Comparison of ENCODE assay signal across 16 mouse cellular contexts in genomic region chr13:73833809-73834208, GRCm38 (mm10). TPM values are rescaled to one million over a fixed set of nuclear protein-coding genes. Genes with fewer than 3 reads are reported as not detected.
A peak's percentile ranks its signal among the peaks of the same experiment; 100 is the strongest.
DNase-seq lines count a peak whose midpoint lies in the region; ATAC-seq lines count a peak whose summit lies in the region.
"Had no signal": no experiment of that assay in that cellular context is flagged by ENCODE, and none has a peak within 500 bp of the region (broad histone marks: within the 10 kb centered on the region; RNA-seq: fewer than 3 reads in every experiment).

No protein-coding gene starts in this region.

- no peaks in the 10 kb centered on the region for H3K27me3 ChIP-seq in hindbrain, embryonic 11.5 days (ENCODE audit: control insufficient read depth, insufficient read depth, low read length)
- no peaks in the 10 kb centered on the region for H3K27me3 ChIP-seq in hindbrain, embryonic 16.5 days (replicated peaks; ENCODE audit: control insufficient read depth, insufficient read depth, low read length)
- no peaks in the 10 kb centered on the region for H3K27me3 ChIP-seq in embryonic facial prominence, embryonic 14.5 days (replicated peaks; ENCODE audit: control insufficient read depth, insufficient read depth, low read length)
- H3K27me3 ChIP-seq: forebrain, embryonic 13.5 days; stomach, embryonic 15.5 days had no signal

- ATAC-seq in hindbrain, embryonic 11.5 days (ENCODE audit: low FRiP score): no peak
- no peak for ATAC-seq in hindbrain, embryonic 16.5 days
- ATAC-seq in embryonic facial prominence, embryonic 14.5 days (ENCODE audit: low read depth): peak; percentile 26; the same call in 1 of the 2 replicates
- ATAC-seq: activated CD4-positive, CD25-positive, alpha-beta regulatory T cell, adult 4 months; forebrain, embryonic 13.5 days had no signal

- DNase-seq in hindbrain, embryonic 11.5 days (ENCODE audit: low spot score): peak; percentile 30
- DNase-seq in embryo, embryonic 11.5 days (ENCODE audit: low read depth, low spot score): peak; percentile 57
- DNase-seq in embryonic facial prominence, embryonic 14.5 days (ENCODE audit: low spot score): peak; percentile 76
- peak; percentile 81 for DNase-seq in mesoderm, embryonic 11.5 days (ENCODE audit: low read depth, low spot score)
- no peak for DNase-seq in frontal cortex, postnatal 14 days (ENCODE audit: low spot score in 2 of 2)
- no peak for DNase-seq in adipocyte (ENCODE audit: low spot score)
- DNase-seq: cerebellum, postnatal 36 days; kidney, adult 11 months; lung, postnatal 10 days; thymus, postnatal 36 days had no signal

- no peaks in the 10 kb centered on the region for H3K9me3 ChIP-seq in hindbrain, embryonic 11.5 days (ENCODE audit: control insufficient read depth, low read length)
- no peaks in the 10 kb centered on the region for H3K9me3 ChIP-seq in hindbrain, embryonic 16.5 days (ENCODE audit: control insufficient read depth, low read length)
- H3K9me3 ChIP-seq in embryonic facial prominence, embryonic 14.5 days (ENCODE audit: control insufficient read depth, low read length): no peaks in the 10 kb centered on the region
- H3K9me3 ChIP-seq: forebrain, embryonic 13.5 days; stomach, embryonic 15.5 days had no signal

- no peak overlapping the region for H3K9ac ChIP-seq in hindbrain, embryonic 11.5 days (ENCODE audit: low read depth, low read length)
- H3K9ac ChIP-seq in hindbrain, embryonic 16.5 days (ENCODE audit: low read depth, low read length): no peak overlapping the region
- 0 out of 2 replicates have a peak overlapping the region, but pooled peaks have one; percentile 1 for H3K9ac ChIP-seq in embryonic facial prominence, embryonic 14.5 days (ENCODE audit: low read depth, low read length)
- H3K9ac ChIP-seq: forebrain, embryonic 13.5 days; liver, embryonic 14.5 days; stomach, embryonic 15.5 days had no signal

- no peaks in the 10 kb centered on the region for H3K4me1 ChIP-seq in hindbrain, embryonic 11.5 days (replicated peaks; ENCODE audit: control insufficient read depth, insufficient read depth, low read length)
- peaks cover 7% of the 10 kb centered on the region for H3K4me1 ChIP-seq in hindbrain, embryonic 16.5 days (ENCODE audit: control insufficient read depth, insufficient read depth, low read depth, low read length)
- H3K4me1 ChIP-seq in embryonic facial prominence, embryonic 14.5 days (ENCODE audit: control insufficient read depth, insufficient read depth, low read length): peaks cover 18% of the 10 kb centered on the region; the same call in 1 of the 2 replicates
- H3K4me1 ChIP-seq: forebrain, embryonic 13.5 days; stomach, embryonic 15.5 days had no signal

- no peak overlapping the region for H3K4me2 ChIP-seq in hindbrain, embryonic 11.5 days (replicated peaks; ENCODE audit: low read depth, low read length)
- H3K4me2 ChIP-seq in hindbrain, embryonic 16.5 days (ENCODE audit: low read length): no peak overlapping the region
- H3K4me2 ChIP-seq in embryonic facial prominence, embryonic 14.5 days (ENCODE audit: low read depth, low read length): peak overlapping the region; percentile 10; the same call in 1 of the 2 replicates
- H3K4me2 ChIP-seq: forebrain, embryonic 13.5 days; midbrain, embryonic 11.5 days; stomach, embryonic 15.5 days had no signal

- H3K4me3 ChIP-seq in hindbrain, embryonic 11.5 days (ENCODE audit: low read depth, low read length): no peak overlapping the region
- no peak overlapping the region for H3K4me3 ChIP-seq in hindbrain, embryonic 16.5 days (ENCODE audit: low read length)
- no peak overlapping the region for H3K4me3 ChIP-seq in embryonic facial prominence, embryonic 14.5 days (ENCODE audit: low read depth, low read length)
- H3K4me3 ChIP-seq: forebrain, embryonic 13.5 days; stomach, embryonic 15.5 days had no signal

- H3K27ac ChIP-seq in hindbrain, embryonic 11.5 days (ENCODE audit: low read depth, low read length): no peak overlapping the region
- no peak overlapping the region for H3K27ac ChIP-seq in hindbrain, embryonic 16.5 days (ENCODE audit: low read depth, low read length)
- peak overlapping the region; percentile 44 for H3K27ac ChIP-seq in embryonic facial prominence, embryonic 14.5 days (replicated peaks; ENCODE audit: low read depth, low read length)
- H3K27ac ChIP-seq: forebrain, embryonic 13.5 days; liver, embryonic 14.5 days; stomach, embryonic 15.5 days had no signal

- H3K36me3 ChIP-seq in hindbrain, embryonic 11.5 days (ENCODE audit: control insufficient read depth, insufficient read depth, low read length): no peaks in the 10 kb centered on the region
- no peaks in the 10 kb centered on the region for H3K36me3 ChIP-seq in hindbrain, embryonic 16.5 days (ENCODE audit: control insufficient read depth, insufficient read depth, low read length)
- no peaks in the 10 kb centered on the region for H3K36me3 ChIP-seq in embryonic facial prominence, embryonic 14.5 days (ENCODE audit: control insufficient read depth, insufficient read depth, low read length)
- H3K36me3 ChIP-seq: stomach, embryonic 15.5 days had no signal

- 55% methylated on average over 12 of the region's 12 CpGs for WGBS in hindbrain, embryonic 11.5 days
- WGBS in hindbrain, embryonic 16.5 days: 64% methylated on average over 12 of the region's 12 CpGs
- WGBS in embryonic facial prominence, embryonic 14.5 days: 19% methylated on average over 12 of the region's 12 CpGs

RNA-seq across cellular contexts. Expression of gene Nkd2, which starts 13.6 kb away (rescaled TPM):
- 14.7 TPM in 2 replicates for polyA plus RNA-seq in hindbrain, embryonic 11.5 days (2014; fragmentation: Nextera tagmentation; extraction: Ambion mirVana)
- polyA plus RNA-seq in hindbrain, embryonic 16.5 days (2015; fragmentation: Nextera tagmentation; extraction: Ambion mirVana): 16.9 and 18.2 TPM in 2 replicates
- polyA plus RNA-seq in embryonic facial prominence, embryonic 14.5 days (2014; fragmentation: Nextera tagmentation; extraction: Ambion mirVana): 18.6 and 20.1 TPM in 2 replicates

Comparison
In these comparisons a context has a peak if more than half of its experiments do, and no peak if none do; other contexts are left out.
1. DNase-seq: peak in hindbrain, embryonic 11.5 days (single experiment), embryo, embryonic 11.5 days (single experiment), embryonic facial prominence, embryonic 14.5 days (single experiment) and mesoderm, embryonic 11.5 days (single experiment); none in frontal cortex, postnatal 14 days (0 of 2) and adipocyte (single experiment).